Mouse (Mus musculus) liver, adult 2 months (tissue): ENCODE results near the gene Rtcb.

Source experiments
- CTCF ChIP-seq: fragments of 200-500 bp; IDR thresholded peaks from 2 replicates; pipeline ENCODE4 v1.5.1; 2011; ENCODE audit warnings: low read depth, low read length, control low read depth
- POLR2A ChIP-seq: fragments of 200-500 bp; IDR thresholded peaks from 2 replicates; pipeline ENCODE4 v1.6.1; 2011; ENCODE audit warnings: low read length, control low read depth; ENCODE audit not compliant: insufficient read depth; ENCODE audit errors: extremely low read depth

DNA sequence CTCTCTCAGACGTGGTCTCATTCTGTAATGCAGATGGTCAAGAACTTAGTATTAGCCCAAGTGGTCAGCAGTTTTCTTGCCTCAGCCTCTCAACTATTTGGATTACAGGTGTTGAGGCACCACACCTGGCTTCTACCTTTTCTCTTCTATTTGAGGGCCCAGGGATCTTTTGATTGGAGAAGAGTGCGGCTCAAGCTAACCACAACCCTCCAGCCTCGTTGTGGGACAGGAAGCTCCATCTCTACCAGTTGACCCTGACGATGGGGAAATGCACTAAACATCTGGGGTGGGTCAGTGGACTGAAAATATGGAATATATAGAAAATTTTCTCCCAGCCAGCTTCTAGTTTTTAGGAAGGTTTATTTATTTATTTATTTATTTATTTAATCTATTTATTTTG is 34.8 kb upstream of the Rtcb start:
- TF ChIP-seq POLR2A (no peak), CTCF (no peak)
